Mouse (Mus musculus): ENCODE data around the gene Vps41. TPM values are rescaled to one million over a fixed set of nuclear protein-coding genes. Genes with fewer than 3 reads are reported as not detected.

The Vps41 gene
- 30.6 and 32.5 TPM in 2 replicates for polyA plus RNA-seq (2015; fragmentation: Nextera tagmentation; extraction: Ambion mirVana)

DNA sequence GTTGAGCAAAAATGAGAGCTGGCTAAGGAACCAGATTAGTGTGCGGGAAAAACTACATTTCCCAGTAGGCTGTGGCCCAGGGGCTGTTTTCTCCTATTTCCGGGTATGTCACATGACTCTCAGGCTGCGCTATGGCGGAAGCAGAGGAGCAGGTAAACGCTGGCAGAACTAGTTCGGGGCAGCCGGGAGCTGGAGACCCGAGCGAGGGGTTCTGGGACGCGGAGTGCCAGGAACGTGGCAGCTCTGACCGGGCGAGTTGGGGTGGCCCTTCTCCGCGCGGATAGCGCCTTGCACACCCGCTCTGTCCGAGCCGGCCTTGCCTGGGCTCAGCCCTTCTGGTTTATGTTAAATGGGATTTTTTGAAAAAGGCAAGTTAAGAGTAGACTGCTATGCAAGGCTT, at the start of gene Vps41:
Gene Vps41, plus strand, starts transcription at position 102 of the 400 bp plus-strand sequence.

Other genes with a start within 250 kb of the Vps41 start
- gene Amph, start 230.9 kb downstream of the Vps41 start, polyA plus RNA-seq (2015; fragmentation: Nextera tagmentation; extraction: Ambion mirVana), result 0.33 and 0.69 TPM in 2 replicates

Measured in skeletal muscle tissue, postnatal 0 days (tissue).